Mouse (Mus musculus): ENCODE measurements around the gene Lrch1.

DNA sequence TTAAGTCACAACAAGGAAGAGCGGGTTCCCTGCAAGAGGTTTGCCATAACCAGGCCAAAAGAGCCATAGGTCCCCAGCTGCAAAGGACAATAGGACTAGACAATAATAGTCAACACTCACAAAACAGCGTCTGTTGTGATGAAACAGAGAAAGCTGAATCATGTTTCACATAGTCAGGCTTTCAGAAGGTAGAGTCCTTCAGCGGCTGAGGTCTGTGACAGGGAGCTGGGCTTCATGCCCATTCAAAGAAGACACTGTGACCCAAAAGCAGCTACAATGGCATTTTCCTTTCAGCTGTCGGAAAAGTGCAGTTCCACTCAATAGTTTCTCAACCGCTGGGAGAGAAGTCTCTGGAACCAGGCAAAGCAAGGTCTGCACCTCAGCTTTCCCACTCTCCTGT is 48.7 kb downstream of the Lrch1 start:
- no peak for TF ChIP-seq MAX (IDR thresholded peaks at IDR 0.05; ENCODE audit: low read depth)
- TF ChIP-seq E2F4 (IDR thresholded peaks at IDR 0.05; ENCODE audit: insufficient read depth) = no peak
- no peak for TF ChIP-seq POLR2A (IDR thresholded peaks at IDR 0.05; ENCODE audit: insufficient read length, low read depth)
- no peak for TF ChIP-seq CEBPB (IDR thresholded peaks at IDR 0.05; ENCODE audit: insufficient read depth, poor library complexity, severe bottlenecking)
- TF ChIP-seq TCF12 (IDR thresholded peaks at IDR 0.05; ENCODE audit: insufficient read depth, poor library complexity, severe bottlenecking) = no peak
- no peak for TF ChIP-seq USF1 (IDR thresholded peaks at IDR 0.05; ENCODE audit: low read depth)
